Mouse (Mus musculus) embryonic fibroblast, embryonic 13.5 days (primary cell): Measurements from ENCODE around the gene N4bp2l2. TPM values are rescaled to one million over a fixed set of nuclear protein-coding genes. Genes with fewer than 3 reads are reported as not detected.

Experiments
- H3K27ac ChIP-seq: 2 replicates; pipeline ENCODE4 v1.5.1; 2012; ENCODE audit warnings: low read length, control low read depth, inconsistent platforms; ENCODE audit not compliant: insufficient read depth
- H3K4me1 ChIP-seq: 2 replicates; pipeline ENCODE4 v1.6.1; 2011; ENCODE audit warnings: low read length; ENCODE audit not compliant: control insufficient read depth, insufficient read depth
- H3K4me3 ChIP-seq: 2 replicates; pipeline ENCODE4 v1.5.1; 2011; ENCODE audit warnings: mild to moderate bottlenecking, control low read depth, low read length; ENCODE audit not compliant: insufficient read depth
- CTCF ChIP-seq: IDR thresholded peaks from 2 replicates; pipeline ENCODE4 v1.5.1; 2011; ENCODE audit warnings: mild to moderate bottlenecking, control low read depth, low read length, moderate library complexity, borderline replicate concordance; ENCODE audit not compliant: insufficient read depth
- POLR2A ChIP-seq: IDR thresholded peaks from 2 replicates; pipeline ENCODE4 v1.6.1; 2011; ENCODE audit warnings: low read depth, mild to moderate bottlenecking, control low read depth, low read length, moderate library complexity
- polyA plus RNA-seq: library from polyadenylated mRNA; stranded (reverse); fragments of >200 nt; gene quantifications from 2 replicates; pipeline ENCODE4 v1.2.4, GENCODE M21; 2011; ENCODE audit warnings: low read depth; ENCODE audit not compliant: missing spikeins, insufficient read length

N4bp2l2 gene
- polyA plus RNA-seq, 1 experiment: 100.0 TPM

- no peak overlapping the region for H3K27ac ChIP-seq
- H3K4me1 ChIP-seq: no peaks in the 10 kb centered on the region
- no peak overlapping the region for H3K4me3 ChIP-seq
- TF ChIP-seq POLR2A (no peak), CTCF (no peak)
Observed at GRCm38 (mm10) chr5:150599301-150600294, 66.4 kb downstream of the N4bp2l2 start.

GRCm38 (mm10) chr5:150598202-150599119 lies 67.5 kb downstream of the N4bp2l2 start:
- H3K4me1 ChIP-seq: no peaks in the 10 kb centered on the region
- H3K27ac ChIP-seq: no peak overlapping the region
- TF ChIP-seq CTCF (no peak), POLR2A (no peak)
- H3K4me3 ChIP-seq: no peak overlapping the region

DNA sequence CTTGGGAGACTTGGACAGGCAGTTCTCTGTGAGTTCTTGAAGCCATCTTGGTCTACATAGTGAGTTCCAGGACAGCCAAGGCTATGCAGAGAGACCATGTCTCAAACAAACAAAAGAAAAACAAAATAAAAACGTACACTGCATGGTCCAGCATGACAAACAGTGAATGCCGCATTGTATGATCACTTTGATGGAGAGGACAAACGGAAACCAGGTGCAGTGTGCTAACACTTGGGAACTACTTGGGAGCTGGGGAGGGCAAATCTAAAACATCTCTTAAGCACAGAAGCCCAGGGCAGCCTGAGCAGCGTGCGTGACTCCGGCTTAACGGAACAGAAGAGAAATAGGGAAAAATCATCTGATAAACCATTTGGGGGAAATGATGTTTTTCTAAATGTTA lies 68.9 kb downstream of the N4bp2l2 start, which contains the start of gene N4bp2l1:
Gene N4bp2l1, minus strand, starts transcription at position 101 of the 400 bp plus-strand sequence.
- H3K4me1 ChIP-seq: no peaks in the 10 kb centered on the region
- TF ChIP-seq CTCF: no peak
- TF ChIP-seq POLR2A: no peak
- H3K4me3 ChIP-seq: no peak within 1 kb of the TSS
- no peak within 1 kb of the TSS for H3K27ac ChIP-seq

GRCm38 (mm10) chr5:150595366-150596016 lies 70.5 kb downstream of the N4bp2l2 start:
- no peak overlapping the region; the same call in 1 of the 2 replicates for H3K4me3 ChIP-seq
- TF ChIP-seq CTCF (no peak), POLR2A (no peak)
- H3K27ac ChIP-seq: no peak overlapping the region
- H3K4me1 ChIP-seq: no peaks in the 10 kb centered on the region

- TF ChIP-seq POLR2A (no peak), CTCF (no peak)
- H3K27ac ChIP-seq: no peak overlapping the region
- peak overlapping the region; percentile 66 for H3K4me3 ChIP-seq
- H3K4me1 ChIP-seq: no peaks in the 10 kb centered on the region
Observed at GRCm38 (mm10) chr5:150594649-150595339, 71.2 kb downstream of the N4bp2l2 start.

GRCm38 (mm10) chr5:150593756-150594648 lies 72.0 kb downstream of the N4bp2l2 start:
- Histone ChIP-seq H3K4me1 (no peaks in the 10 kb centered on the region), H3K27ac (no peak overlapping the region), H3K4me3 (peak overlapping the region; percentile 66)
- no peak for TF ChIP-seq CTCF
- no peak for TF ChIP-seq POLR2A

- Histone ChIP-seq H3K4me3 (peak overlapping the region; percentile 66), H3K27ac (no peak overlapping the region)
- TF ChIP-seq POLR2A (no peak), CTCF (no peak)
Observed at GRCm38 (mm10) chr5:150592904-150593755, 72.9 kb downstream of the N4bp2l2 start.

More at GRCm38 (mm10) chr5:150592904-150593755, 72.9 kb downstream of the N4bp2l2 start:
- H3K4me1 ChIP-seq: no peaks in the 10 kb centered on the region
